Mouse (Mus musculus) lung, embryonic 15.5 days (tissue): Measurements from ENCODE around the gene Krt7. TPM values are rescaled to one million over a fixed set of nuclear protein-coding genes. Genes with fewer than 3 reads are reported as not detected.

ENCODE experiments used
- ATAC-seq: fragments of 200-750 bp; cut with Nextera tagmentation; 2 replicates; pipeline ENCODE4 v1.8.0; 2017; ENCODE audit warnings: moderate number of reproducible peaks, borderline replicate concordance; ENCODE audit not compliant: low FRiP score, low TSS enrichment; ENCODE audit errors: extremely low read depth
- H3K27ac ChIP-seq: fragments of 300-500 bp; sonication (generic); 2 replicates; pipeline ENCODE4 v1.5.1; 2015; ENCODE audit warnings: moderate library complexity, mild to moderate bottlenecking, inconsistent platforms
- H3K27me3 ChIP-seq: fragments of 300-500 bp; sonication (generic); 2 replicates; pipeline ENCODE4 v1.6.1; 2015; ENCODE audit warnings: inconsistent platforms
- H3K36me3 ChIP-seq: fragments of 300-500 bp; sonication (generic); 2 replicates; pipeline ENCODE4 v1.6.1; 2015; ENCODE audit warnings: inconsistent platforms
- H3K4me1 ChIP-seq: fragments of 300-500 bp; sonication (generic); 2 replicates; pipeline ENCODE4 v1.6.1; 2015; ENCODE audit warnings: inconsistent platforms
- H3K4me2 ChIP-seq: fragments of 300-500 bp; sonication (generic); 2 replicates; pipeline ENCODE4 v1.6.1; 2015; ENCODE audit warnings: inconsistent platforms, mild to moderate bottlenecking, moderate library complexity
- H3K4me3 ChIP-seq: fragments of 300-500 bp; sonication (generic); 2 replicates; pipeline ENCODE4 v1.5.1; 2015; ENCODE audit warnings: mild to moderate bottlenecking, inconsistent platforms
- H3K9ac ChIP-seq: fragments of 300-500 bp; sonication (generic); 2 replicates; pipeline ENCODE4 v1.6.1; 2015; ENCODE audit warnings: inconsistent platforms
- H3K9me3 ChIP-seq: fragments of 300-500 bp; sonication (generic); 2 replicates; pipeline ENCODE4 v1.6.1; 2016; ENCODE audit warnings: inconsistent platforms
- WGBS: fragments of 180-500 bp; shearing (Covaris S2); methylation state at CpG from one replicate; pipeline ENCODE4 v1.1.7; 2015; 5-methylcytosine and 5-hydroxymethylcytosine counted together
- polyA plus RNA-seq: library from polyadenylated mRNA; unstranded; fragments of >200 nt; fragmentation: Nextera tagmentation; extraction: Ambion mirVana; gene quantifications from 2 replicates; pipeline ENCODE4 v1.2.1, GENCODE M21; 2015

The Krt7 gene
- polyA plus RNA-seq, 1 experiment from 2014 or later = 158 TPM

DNA sequence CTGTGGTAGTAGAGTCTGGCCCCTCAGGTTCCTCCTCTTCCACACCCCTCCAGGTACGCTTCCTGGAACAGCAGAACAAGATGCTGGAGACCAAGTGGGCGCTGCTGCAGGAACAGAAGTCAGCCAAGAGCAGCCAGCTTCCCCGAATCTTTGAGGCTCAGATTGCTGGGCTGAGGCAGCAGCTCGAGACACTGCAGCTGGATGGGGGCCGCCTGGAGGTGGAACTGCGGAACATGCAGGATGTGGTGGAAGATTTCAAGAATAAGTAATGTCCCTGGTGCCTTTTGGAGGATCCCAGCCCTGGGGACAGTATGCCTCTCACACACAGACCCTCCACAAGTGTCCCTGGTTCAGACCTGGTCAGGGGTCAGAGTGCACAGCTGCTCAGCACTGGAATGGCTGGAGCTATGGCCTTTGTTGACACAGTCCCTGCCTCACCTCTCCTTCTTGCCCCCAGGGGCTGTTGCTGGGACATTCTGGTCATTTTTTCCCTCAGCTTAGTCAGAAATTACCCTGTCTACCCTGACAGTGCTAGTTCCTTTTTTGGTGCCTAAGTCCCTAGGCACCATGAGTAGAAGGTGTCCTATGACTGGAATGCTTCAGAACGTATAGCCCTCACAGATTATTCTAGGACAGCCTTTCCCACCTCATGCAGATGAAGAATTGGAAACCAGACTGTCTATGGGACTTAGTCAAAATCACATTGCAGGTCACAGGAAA lies 3.2 kb downstream of the Krt7 start:
- WGBS = 19% methylated on average over 7 of the region's 7 CpGs
- peak overlapping the region; percentile 89 for H3K27ac ChIP-seq
- ATAC-seq = no peak

DNA sequence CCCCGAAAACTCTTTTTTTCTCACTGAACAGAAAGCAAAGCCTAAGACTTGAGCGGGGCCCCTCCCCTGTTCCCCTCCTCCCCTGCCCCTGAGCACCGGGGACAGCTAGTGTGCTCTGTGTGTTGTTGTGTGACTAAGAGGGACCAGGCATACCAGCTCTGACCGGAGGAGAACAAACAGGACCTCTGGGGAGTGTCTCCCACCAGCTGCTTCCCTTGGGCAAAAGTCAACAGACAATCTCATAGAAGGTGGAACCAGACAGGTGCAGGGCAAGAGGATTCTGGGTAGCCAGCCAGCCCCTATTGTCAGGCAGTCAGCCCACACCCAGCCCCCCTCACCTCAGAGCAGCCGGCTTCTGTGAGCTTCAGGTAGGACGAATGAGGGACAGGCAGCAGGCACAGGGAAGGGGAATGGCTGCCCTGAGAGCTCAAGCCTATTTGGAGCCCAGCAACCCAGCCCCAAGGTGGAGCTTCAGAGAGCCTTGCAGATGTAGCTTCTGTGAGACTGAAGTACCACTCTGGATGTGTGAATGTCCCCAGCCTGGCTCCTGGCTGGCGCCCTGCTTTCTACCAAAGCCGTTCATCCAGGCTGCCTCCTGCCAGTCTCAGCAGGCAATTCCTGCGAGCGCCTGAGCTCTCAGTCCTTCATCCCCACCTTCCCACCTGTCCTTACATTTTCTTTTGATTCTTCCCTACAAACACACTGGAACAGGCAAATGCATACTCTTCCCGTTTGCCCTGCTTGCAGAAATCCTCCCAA lies 4.1 kb downstream of the Krt7 start:
- Histone ChIP-seq H3K4me1 (peaks cover 11% of the 10 kb centered on the region; the same call in 1 of the 2 replicates), H3K27me3 (peaks cover 19% of the 10 kb centered on the region), H3K9me3 (no peaks in the 10 kb centered on the region), H3K27ac (peak overlapping the region; percentile 6; the same call in 1 of the 2 replicates), H3K4me2 (peak overlapping the region; percentile 55; the same call in 1 of the 2 replicates), H3K4me3 (no peak overlapping the region), H3K36me3 (peaks cover 6% of the 10 kb centered on the region; the same call in 1 of the 2 replicates), H3K9ac (no peak overlapping the region)
- WGBS = 35% methylated on average over 11 of the region's 11 CpGs
- no peak for ATAC-seq

More for the DNA sequence above, 3.2 kb downstream of the Krt7 start:
- Histone ChIP-seq H3K4me1 (peaks cover 15% of the 10 kb centered on the region; the same call in 1 of the 2 replicates), H3K9ac (no peak overlapping the region), H3K4me2 (peak overlapping the region; percentile 55), H3K9me3 (no peaks in the 10 kb centered on the region), H3K27me3 (peaks cover 19% of the 10 kb centered on the region), H3K36me3 (no peaks in the 10 kb centered on the region), H3K4me3 (peak overlapping the region; percentile 44; the same call in 1 of the 2 replicates)

DNA sequence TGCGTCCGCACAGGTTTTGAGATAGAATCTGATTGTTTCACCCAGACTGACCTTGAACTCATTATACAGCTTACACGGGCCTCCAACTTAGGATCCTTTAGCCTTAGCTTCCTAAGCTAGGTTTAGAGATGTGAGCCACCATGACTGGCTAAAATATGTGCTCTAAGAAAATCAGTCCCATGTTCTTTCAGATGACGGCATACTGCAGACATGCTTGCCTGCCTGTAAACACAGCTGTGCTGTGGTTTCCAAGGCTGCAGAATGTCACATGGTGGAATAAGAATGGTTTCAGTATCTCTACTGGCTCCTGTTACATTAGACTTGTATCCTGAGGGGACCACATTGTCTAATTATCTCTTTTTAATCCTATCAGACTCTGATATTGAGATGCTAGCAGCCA lies 8.1 kb downstream of the Krt7 start:
- no peaks in the 10 kb centered on the region for H3K27me3 ChIP-seq
- 69% methylated on average over 4 of the region's 4 CpGs for WGBS
- peaks cover 11% of the 10 kb centered on the region; the same call in 1 of the 2 replicates for H3K4me1 ChIP-seq
- H3K4me2 ChIP-seq = no peak overlapping the region
- ATAC-seq = no peak
- H3K9ac ChIP-seq = no peak overlapping the region
- no peaks in the 10 kb centered on the region for H3K9me3 ChIP-seq
- H3K27ac ChIP-seq = no peak overlapping the region
- no peak overlapping the region for H3K4me3 ChIP-seq
- peaks cover 7% of the 10 kb centered on the region; the same call in 1 of the 2 replicates for H3K36me3 ChIP-seq

DNA sequence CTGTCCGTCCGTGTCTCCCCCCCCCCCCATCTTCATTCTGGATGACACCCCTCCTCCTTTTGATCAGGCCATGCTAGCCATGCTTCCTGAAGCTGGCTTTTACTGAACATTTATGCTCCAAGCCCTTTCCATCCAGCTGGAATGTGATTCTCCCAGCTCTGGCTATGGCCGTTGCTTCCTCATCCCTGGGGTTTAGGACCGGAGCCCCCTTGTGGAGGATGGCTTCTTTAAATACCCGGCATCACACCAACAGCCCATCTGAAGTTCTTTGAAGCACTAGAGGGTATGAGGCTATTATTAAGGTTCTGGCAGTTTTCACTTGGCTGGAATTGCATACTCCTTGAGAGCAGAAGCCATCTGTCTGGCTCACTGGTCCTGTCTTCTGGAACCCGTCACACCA lies 10.1 kb downstream of the Krt7 start:
- WGBS = 50% methylated on average over 6 of the region's 6 CpGs
- ATAC-seq = no peak
- no peak overlapping the region for H3K4me3 ChIP-seq

DNA sequence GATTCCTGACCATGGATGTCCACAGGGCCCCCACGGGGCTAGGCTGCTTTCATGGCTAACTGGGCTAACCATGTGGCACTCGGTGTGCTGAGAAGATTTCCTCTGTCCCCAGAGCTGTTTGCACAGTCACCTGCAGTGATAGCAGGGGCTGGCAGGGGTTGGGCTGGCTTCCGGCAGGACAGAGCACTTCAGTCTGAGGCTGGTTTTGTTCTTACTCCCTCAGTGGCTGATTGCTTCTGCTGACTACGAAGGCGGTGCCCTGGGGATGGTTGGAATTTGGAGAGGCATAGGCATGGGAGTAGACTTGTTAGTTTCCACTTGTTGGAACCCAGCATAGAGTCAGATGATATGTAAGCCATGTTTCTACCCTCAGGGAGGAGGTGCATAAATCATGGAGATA lies 14.1 kb downstream of the Krt7 start:
- Histone ChIP-seq H3K9ac (no peak overlapping the region), H3K4me2 (no peak overlapping the region), H3K4me3 (no peak overlapping the region), H3K27me3 (no peaks in the 10 kb centered on the region), H3K36me3 (peaks cover 4% of the 10 kb centered on the region; the same call in 1 of the 2 replicates), H3K27ac (peak overlapping the region; percentile 35; the same call in 1 of the 2 replicates), H3K9me3 (no peaks in the 10 kb centered on the region), H3K4me1 (0 out of 2 replicates have a peak, but pooled peaks cover 4% of the 10 kb centered on the region)
- 28% methylated on average over 5 of the region's 5 CpGs for WGBS
- ATAC-seq = no peak

More for the DNA sequence above, 10.1 kb downstream of the Krt7 start:
- Histone ChIP-seq H3K4me2 (no peak overlapping the region), H3K4me1 (0 out of 2 replicates have a peak, but pooled peaks cover 4% of the 10 kb centered on the region), H3K27ac (no peak overlapping the region), H3K36me3 (peaks cover 7% of the 10 kb centered on the region; the same call in 1 of the 2 replicates), H3K9ac (no peak overlapping the region), H3K27me3 (no peaks in the 10 kb centered on the region), H3K9me3 (no peaks in the 10 kb centered on the region)

DNA sequence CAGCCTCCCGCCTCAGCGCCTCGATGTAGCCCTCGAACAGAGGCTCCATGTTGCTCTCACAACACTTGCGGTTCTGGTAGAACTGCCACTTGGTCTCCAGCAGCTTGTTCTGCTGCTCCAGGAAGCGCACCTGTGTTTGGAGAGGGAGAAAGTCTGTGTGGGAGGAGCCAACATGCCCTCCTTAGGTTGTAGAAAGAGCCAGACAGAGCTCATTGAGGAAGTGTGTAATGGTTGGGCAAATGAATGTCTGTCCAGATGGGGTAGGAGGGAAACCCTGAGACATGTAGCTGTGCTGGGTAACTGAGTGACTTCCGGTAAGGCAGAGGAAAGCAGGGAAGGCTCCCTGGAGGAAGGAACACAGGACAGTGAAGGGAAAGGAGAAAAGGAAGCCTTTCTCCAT lies 25.8 kb downstream of the Krt7 start:
- H3K9me3 ChIP-seq = no peaks in the 10 kb centered on the region
- H3K4me3 ChIP-seq = no peak overlapping the region
- H3K4me1 ChIP-seq = peaks cover 7% of the 10 kb centered on the region
- WGBS = 66% methylated on average over 7 of the region's 7 CpGs
- H3K27ac ChIP-seq = no peak overlapping the region
- H3K27me3 ChIP-seq = peaks cover 34% of the 10 kb centered on the region
- no peak for ATAC-seq
- no peaks in the 10 kb centered on the region for H3K36me3 ChIP-seq
- H3K9ac ChIP-seq = no peak overlapping the region
- H3K4me2 ChIP-seq = no peak overlapping the region

DNA sequence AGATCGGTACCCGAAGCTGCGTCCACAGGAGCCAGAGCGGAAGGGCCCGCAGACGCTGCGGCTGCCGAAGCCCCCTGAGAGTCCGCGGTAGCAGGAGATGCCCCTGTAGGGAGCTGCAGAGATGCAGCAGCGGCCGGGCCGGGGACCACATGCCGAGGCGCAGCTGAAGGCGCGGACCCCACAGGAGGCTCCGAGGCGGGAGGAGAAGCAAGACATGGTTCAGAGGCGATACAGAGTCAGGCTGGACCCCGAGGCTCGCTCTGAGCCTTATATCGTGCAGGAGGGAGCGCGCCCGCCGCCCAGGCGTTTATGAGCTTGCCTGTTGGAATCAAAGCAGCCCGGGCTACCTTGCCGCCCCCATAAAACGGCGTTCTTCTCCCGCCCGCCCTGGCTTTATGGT lies 27.7 kb downstream of the Krt7 start, which contains the start of gene Krt87:
Gene Krt87 (minus strand): TSS at position 250 of the 400 bp plus-strand sequence.
- H3K9me3 ChIP-seq = no peaks in the 10 kb centered on the region
- peak within 1 kb of the TSS; percentile 37 for H3K4me2 ChIP-seq
- H3K36me3 ChIP-seq = no peaks in the 10 kb centered on the region
- H3K27me3 ChIP-seq = peaks cover 34% of the 10 kb centered on the region
- H3K4me1 ChIP-seq = peaks cover 7% of the 10 kb centered on the region
- no peak for ATAC-seq
- no peak within 1 kb of the TSS for H3K27ac ChIP-seq
- 2% methylated on average over 30 of the region's 34 CpGs for WGBS
- peak within 1 kb of the TSS; percentile 12; the same call in 1 of the 2 replicates for H3K4me3 ChIP-seq
- no peak within 1 kb of the TSS for H3K9ac ChIP-seq

DNA sequence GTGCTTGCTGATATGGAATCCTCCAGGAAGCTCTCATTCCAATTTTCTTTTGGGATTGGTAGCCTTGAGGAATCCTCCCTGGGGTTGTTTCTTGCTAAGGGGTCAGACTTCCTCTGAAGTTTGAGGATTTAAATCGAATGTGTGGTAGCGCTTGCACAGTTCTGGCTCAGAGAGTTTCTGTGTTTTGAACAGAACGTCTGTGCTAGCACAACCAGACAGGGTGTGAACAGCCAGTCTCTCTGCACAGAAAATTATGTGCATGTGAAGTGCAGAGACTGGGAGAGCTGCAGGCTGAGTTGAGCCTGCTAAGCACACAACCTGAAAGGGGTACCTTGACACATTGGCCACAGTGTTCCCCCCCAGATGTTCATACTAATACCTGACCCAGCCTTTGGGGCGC lies 30.0 kb downstream of the Krt7 start:
- ATAC-seq = no peak
- WGBS = 62% methylated on average over 4 of the region's 4 CpGs
- Histone ChIP-seq H3K9me3 (no peaks in the 10 kb centered on the region), H3K4me1 (peaks cover 7% of the 10 kb centered on the region), H3K4me3 (no peak overlapping the region), H3K36me3 (no peaks in the 10 kb centered on the region), H3K9ac (no peak overlapping the region), H3K27me3 (peaks cover 34% of the 10 kb centered on the region), H3K27ac (no peak overlapping the region), H3K4me2 (no peak overlapping the region)

DNA sequence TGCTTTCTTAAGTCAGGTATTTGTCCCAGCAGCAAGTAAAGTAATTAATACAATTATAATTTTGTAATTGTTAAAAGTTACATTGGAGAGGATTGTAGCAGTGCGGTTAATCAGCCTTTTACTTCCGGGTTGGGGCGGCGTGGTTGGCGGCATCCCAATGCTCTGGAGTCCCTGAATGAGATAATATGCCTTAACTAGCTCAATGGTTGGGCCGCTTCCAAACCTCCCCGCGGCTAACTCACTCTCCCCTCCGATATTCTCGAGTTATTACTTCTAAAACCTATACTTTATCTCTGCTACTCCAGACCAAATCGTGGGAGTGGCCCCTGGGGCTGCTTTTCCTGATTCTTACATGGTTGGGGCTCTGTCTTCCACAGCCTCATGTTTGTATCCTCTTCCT lies 35.7 kb downstream of the Krt7 start:
- Histone ChIP-seq H3K4me1 (no peaks in the 10 kb centered on the region), H3K36me3 (no peaks in the 10 kb centered on the region), H3K27me3 (no peaks in the 10 kb centered on the region), H3K9me3 (no peaks in the 10 kb centered on the region), H3K9ac (no peak overlapping the region), H3K4me2 (no peak overlapping the region), H3K4me3 (no peak overlapping the region), H3K27ac (no peak overlapping the region)
- 63% methylated on average over 11 of the region's 11 CpGs for WGBS
- no peak for ATAC-seq

DNA sequence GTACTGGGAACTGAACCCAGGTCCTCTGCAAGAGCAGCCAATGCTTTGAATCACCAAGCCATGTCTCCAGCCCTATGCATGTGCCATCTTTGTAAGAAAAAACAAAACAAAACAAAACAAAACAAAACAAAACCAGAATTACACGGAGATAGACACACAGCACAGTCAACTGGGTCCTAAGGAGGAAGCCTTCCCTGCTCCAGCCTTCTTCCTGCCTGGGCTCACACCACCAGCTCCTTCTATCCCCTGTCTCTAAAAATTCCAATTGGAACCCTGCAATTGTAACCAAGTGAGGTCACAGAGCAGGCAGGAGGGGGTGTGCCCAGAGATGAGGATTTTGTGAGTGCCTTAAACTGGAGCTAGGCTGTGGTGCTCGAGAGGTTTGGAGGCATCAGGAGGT lies 36.6 kb downstream of the Krt7 start, which contains the start of gene Krt88:
Gene Krt88 (plus strand): TSS at position 301 of the 400 bp plus-strand sequence.
- Histone ChIP-seq H3K9me3 (no peaks in the 10 kb centered on the region), H3K27me3 (no peaks in the 10 kb centered on the region), H3K36me3 (no peaks in the 10 kb centered on the region), H3K9ac (no peak within 1 kb of the TSS), H3K4me3 (no peak within 1 kb of the TSS), H3K27ac (no peak within 1 kb of the TSS), H3K4me2 (no peak within 1 kb of the TSS), H3K4me1 (no peaks in the 10 kb centered on the region)
- ATAC-seq = no peak
- 62% methylated on average over 2 of the region's 2 CpGs for WGBS

DNA sequence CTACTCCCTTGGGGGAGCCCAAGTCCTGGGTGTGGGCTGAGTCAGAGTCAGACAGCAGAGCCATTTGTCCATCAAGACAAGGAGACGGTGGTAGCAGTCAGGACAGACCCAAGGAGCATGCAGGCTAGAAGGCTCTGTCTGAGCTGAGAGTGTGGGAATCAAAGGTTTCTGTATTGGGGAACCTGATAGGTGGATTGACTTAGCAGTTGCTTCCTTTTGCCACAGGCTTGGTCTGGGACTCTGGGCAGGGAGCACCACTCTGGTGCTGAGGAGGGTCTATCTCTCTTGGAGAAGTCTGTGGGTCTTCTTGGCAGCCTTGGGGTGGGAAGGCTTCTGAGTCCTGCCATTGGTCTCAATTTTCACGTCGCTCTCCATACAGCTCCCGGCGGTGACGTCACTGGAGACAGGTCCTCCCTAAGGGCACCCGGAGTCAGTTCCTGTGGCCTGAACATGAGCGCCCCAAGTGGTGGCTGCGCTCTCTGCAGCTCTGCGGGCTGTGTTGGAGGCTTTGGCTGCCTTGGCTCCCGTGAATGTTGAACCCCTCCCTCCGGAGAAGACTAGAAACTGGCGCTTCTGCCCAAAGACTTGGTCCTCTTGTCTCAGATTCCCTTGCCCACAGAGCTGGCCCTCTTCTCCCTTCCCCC lies 42.4 kb downstream of the Krt7 start:
- Histone ChIP-seq H3K4me1 (0 out of 2 replicates have a peak, but pooled peaks cover 1% of the 10 kb centered on the region), H3K9me3 (no peaks in the 10 kb centered on the region), H3K9ac (no peak overlapping the region), H3K4me2 (no peak overlapping the region), H3K4me3 (no peak overlapping the region), H3K27me3 (no peaks in the 10 kb centered on the region), H3K27ac (no peak overlapping the region), H3K36me3 (no peaks in the 10 kb centered on the region)
- 3% methylated on average over 13 of the region's 13 CpGs for WGBS
- ATAC-seq = peak; percentile 67; the same call in 1 of the 2 replicates
